Comparison of ENCODE assay signal across 16 mouse cellular contexts in genomic region chr14:116137772-116138171, GRCm38 (mm10).
"Had no signal": no experiment of that assay in that cellular context is flagged by ENCODE, and none has a peak within 500 bp of the region (broad histone marks: within the 10 kb centered on the region; RNA-seq: fewer than 3 reads in every experiment).

No protein-coding gene starts in this region.

- H3K9ac ChIP-seq: lung, embryonic 14.5 days; midbrain, embryonic 13.5 days; midbrain, embryonic 15.5 days; neural tube, embryonic 12.5 days; stomach, embryonic 15.5 days had no signal

- H3K36me3 ChIP-seq: midbrain, embryonic 13.5 days; midbrain, embryonic 15.5 days; neural tube, embryonic 12.5 days; stomach, embryonic 15.5 days had no signal

- H3K4me2 ChIP-seq: lung, embryonic 14.5 days; midbrain, embryonic 11.5 days; midbrain, embryonic 13.5 days; midbrain, embryonic 15.5 days; neural tube, embryonic 12.5 days; stomach, embryonic 15.5 days had no signal

- H3K9me3 ChIP-seq: midbrain, embryonic 13.5 days; midbrain, embryonic 15.5 days; neural tube, embryonic 12.5 days; stomach, embryonic 15.5 days had no signal

- H3K27me3 ChIP-seq: megakaryocyte, embryonic 14.5 days; midbrain, embryonic 13.5 days; midbrain, embryonic 15.5 days; neural tube, embryonic 12.5 days; stomach, embryonic 15.5 days had no signal

- H3K27ac ChIP-seq: macrophage; midbrain, embryonic 13.5 days; midbrain, embryonic 15.5 days; neural tube, embryonic 12.5 days; stomach, embryonic 15.5 days; stomach, postnatal 0 days had no signal

- H3K4me1 ChIP-seq: midbrain, embryonic 13.5 days; midbrain, embryonic 15.5 days; neural tube, embryonic 12.5 days; stomach, embryonic 15.5 days had no signal

- DNase-seq: lung, adult 18-20 months; lung, embryonic 14.5 days; lung, postnatal 14 days; lung, postnatal 36 days; right cerebral cortex, postnatal 14 days; thymus, adult 18-20 months; thymus, postnatal 14 days; thymus, postnatal 36 days had no signal

- ATAC-seq: midbrain, embryonic 13.5 days; midbrain, embryonic 15.5 days had no signal

- H3K4me3 ChIP-seq: megakaryocyte, embryonic 14.5 days; midbrain, embryonic 13.5 days; midbrain, embryonic 15.5 days; neural tube, embryonic 12.5 days; stomach, embryonic 15.5 days had no signal
